Mouse (Mus musculus) lung, postnatal 25 days (tissue): ENCODE measurements around the gene Lrmda.

Source experiments
- DNase-seq: peaks from one replicate; pipeline ENCODE4 v3.0.0; 2022; ENCODE audit warnings: low spot score

Lrmda gene

DNA sequence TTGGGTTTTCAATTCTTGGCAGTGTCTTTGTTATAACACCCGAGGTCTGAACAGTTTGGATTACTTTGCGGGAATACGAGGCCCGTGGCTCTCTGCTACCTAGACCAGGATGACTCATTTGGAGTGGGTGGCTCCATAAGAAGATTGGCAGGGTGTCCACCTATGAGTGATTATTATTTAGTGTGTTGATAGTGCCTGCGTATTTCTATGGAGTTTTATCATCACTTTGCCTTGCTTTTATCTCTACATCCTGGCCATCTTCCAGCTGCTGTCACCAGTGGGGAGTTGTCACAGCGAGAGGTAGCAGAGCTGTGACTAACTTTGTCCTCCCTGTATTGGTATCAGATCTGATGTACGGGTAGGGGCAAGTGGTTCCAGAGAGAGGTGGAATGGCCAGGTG is 393.7 kb downstream of the Lrmda start:
- DNase-seq: no peak

DNA sequence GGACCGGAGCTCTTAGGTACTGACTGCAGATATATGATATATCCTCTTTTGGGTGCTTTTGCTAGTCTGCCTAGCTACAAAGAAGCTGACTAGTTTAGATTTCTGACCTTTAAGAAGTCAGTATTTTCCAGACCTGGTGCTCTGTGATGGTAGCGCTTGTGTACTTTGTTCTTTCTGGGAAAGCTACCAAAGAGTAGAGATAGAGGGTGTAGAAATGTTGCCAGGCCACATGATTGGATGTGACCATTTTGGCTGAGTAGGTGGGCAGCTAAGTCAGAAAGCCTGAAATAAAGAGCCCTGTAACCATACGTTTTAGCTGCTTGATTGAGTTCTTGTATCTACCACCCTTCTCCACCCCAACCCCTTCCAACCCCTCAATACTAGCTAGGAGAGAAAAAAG is 398.2 kb downstream of the Lrmda start:
- DNase-seq: no peak

DNA sequence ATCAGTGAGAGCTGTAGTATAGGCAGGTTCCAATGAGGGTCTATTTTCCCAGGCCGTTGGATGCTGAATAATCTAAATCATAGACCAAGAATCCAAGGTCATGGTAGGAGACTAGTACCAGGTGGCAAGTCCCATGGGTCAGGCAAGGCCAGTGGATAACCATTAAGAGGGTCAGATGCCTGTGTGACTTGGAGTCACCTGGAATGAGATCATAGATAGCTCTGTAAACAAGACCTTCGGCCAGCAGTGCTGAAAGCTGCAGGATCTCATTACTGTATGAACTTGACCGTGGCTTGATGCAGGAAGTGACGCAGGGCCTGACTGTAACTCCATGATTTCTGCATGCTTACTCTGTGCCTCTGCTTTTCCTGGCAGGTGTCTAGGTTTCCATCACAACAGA is 402.2 kb downstream of the Lrmda start:
- no peak for DNase-seq

DNA sequence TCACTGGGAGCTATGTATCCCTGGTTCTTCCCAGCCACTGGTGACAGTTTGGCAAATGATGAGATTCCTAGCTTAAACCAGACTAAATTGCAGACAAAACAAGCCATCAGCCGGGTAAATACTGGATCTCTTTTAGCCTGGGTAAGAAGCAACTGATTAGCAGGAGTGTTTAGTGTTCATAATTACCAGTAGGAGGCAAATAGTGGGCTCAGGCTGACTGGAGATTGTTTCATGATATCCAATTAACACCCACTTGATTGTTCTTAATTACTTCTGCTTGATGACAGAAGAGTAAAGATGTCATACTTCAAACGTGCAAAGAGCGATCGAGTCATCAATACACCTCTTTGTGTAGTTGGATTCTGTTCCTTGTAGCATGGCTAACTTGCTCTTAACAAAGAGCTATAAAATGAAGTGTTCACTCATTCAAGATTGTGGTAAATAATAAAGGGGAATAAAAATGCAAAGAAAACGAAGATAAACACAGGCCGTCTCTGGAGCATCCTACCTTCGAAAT is 405.6 kb downstream of the Lrmda start:
- no peak for DNase-seq

DNA sequence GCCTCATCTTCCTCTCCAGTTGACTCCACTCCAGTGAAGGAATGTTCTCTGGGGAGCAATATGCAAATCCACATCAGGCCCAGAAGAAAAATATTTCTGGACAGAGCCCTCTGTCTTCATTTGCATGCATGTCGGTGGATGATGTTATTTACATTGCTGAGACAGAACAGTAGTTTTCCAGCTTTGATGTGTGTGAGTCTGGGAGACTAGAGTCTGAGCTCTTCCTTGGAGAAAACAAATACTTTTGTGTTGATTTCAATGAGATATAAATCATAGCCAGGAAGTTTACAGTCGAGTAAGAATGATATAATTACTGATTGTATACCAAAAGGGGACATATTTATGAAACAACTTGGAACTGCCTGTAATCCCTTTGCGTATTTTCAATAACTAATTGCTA is 415.9 kb downstream of the Lrmda start:
- no peak for DNase-seq

DNA sequence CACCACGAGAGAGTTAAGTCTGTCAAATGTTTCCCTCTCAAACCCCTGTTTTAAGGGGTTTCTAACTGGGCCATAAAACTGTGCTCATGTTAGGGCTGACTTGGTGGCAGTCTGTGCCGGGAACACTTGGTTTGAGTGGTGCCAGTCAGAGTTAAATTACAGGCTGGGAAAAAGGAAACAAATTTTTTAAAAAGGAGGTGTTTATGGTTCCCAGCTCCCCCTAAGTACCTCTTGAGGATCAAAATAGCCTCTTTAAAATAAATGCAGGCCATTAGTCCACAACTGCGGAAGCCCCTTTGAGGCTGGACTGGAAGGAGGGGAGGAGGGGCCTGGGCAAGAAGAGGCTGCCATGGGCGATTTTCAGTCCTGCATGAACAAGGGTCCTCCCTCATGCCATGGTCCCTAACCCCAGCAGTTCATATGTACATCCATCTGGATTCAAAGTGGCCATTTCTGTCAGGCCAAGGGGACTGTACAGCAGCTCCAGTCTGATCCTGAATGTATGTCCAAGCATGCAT is 416.4 kb downstream of the Lrmda start:
- no peak for DNase-seq

DNA sequence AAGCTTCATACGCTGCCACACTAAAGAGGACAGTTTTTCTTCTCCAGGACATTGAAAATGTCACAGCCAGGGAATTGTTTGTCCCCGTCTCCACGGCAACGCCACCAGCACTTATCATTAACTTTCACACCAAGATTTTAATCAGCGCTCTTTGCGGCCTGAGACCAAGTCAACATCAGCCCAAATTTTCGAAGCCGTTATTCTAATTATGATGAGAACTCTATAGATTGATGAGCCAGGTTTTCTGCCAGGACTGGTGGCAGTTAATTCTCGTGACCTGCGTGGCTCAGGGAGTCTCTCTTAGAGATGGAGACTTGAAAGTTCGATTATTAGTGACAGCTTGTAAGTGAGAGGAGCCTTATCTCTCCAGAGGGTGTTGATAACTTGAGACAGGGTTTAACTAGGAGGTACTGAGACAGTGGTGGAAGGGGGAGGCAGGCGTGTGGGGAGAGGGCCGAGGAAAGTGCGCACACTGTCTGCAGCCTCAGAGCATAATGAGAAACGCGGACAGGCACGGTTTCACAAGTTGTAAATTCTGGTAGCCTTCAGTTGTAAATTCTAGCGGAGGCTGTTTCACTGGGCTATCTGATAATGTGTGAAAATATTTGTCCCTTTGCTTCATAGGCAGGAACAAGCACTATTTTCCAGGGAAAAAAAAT is 421.0 kb downstream of the Lrmda start:
- no peak for DNase-seq

DNA sequence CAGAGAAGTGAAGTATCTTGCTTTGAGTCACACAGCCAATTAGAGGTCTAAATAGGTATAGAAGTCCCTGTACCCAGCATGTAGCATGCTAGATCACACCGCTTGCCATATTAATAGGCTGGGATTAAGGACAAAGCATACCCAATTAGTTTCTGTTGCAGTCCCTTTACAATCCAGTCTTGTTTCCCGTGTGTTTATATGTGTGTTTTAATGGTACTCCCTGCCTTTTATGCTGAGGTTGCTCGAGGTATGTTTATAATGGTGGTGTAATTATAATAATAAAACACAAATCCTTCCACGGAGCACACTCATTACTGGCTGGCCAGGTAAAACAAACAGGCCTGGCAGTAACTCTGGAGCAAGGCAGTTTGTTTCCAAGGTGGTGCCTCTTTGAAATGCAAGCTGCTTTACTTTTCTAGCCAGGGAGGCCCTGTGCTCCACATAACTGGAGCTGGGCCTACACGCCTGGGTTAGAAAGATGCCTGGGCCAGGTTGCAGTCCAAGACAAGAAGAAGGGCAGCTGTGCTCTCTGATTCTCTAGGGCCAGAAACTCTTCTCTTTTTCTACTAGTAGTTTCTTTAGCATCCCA is 422.4 kb downstream of the Lrmda start:
- DNase-seq: no peak

DNA sequence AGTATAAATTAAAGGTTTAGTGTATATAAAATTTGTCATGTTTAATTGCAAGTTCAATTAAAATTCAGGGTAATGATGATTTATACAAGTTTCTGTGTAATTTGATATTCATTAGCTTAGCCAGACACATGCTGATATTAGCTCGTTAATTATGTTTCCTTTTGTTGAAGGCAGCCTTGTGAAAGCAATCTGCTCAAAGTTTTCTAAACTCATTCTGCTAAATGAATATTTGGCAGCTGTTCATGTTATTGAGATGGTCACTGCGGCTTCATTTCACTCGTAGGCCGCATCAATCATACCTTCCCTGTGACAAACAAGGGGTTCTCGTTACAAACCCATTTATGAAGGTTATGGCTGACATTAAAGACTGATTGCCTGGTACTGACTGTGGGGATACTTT is 423.2 kb downstream of the Lrmda start:
- DNase-seq: no peak

DNA sequence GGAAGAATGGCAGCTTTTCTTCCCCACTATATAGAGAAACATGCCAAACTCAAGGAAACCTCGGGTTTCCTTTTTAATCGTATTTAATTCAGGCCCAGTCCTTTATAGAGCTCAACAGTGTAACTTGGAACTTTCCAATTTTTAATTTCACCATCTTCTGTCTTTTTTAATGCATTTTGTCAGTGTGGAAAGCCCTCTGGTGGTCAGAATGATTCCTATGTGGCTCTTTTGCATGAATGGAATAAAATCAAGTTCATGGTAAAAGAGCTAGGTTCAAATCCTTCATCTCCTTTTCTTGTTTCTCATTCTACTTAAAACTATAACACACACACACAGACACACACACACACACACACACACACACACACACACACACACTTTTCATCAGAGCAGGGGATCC is 425.0 kb downstream of the Lrmda start:
- DNase-seq: no peak

DNA sequence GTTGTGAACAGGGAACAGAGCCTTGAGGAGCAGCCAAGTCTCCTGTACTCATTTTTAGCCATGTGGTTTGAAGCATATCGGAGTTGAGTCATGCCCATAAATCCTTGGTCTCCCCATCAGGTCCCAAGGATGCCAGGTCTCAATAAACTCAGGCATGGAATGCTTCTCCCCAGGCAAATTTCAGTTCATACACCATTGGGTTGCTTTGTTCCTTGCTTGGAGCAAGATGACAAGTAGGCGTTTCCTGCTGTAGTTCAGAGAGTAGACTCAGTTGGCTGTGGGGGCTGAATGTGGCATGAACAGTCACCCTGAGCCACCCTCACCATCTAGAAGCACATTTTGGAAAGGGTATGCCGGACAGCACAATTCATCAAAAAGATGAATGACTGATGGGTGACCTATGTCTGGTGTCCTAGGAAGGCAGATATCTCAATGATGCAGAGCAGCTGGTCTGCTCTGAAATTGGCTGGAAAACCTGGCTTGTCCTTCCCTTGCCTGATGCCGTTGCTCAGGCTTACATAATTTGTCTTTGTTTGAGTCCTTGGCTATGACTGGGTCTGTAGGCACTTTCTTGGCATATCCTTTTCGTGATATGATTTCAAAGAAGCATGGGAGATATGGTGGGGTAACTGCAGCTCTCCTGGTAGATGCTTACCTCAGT is 425.8 kb downstream of the Lrmda start:
- peak; percentile 31 for DNase-seq

DNA sequence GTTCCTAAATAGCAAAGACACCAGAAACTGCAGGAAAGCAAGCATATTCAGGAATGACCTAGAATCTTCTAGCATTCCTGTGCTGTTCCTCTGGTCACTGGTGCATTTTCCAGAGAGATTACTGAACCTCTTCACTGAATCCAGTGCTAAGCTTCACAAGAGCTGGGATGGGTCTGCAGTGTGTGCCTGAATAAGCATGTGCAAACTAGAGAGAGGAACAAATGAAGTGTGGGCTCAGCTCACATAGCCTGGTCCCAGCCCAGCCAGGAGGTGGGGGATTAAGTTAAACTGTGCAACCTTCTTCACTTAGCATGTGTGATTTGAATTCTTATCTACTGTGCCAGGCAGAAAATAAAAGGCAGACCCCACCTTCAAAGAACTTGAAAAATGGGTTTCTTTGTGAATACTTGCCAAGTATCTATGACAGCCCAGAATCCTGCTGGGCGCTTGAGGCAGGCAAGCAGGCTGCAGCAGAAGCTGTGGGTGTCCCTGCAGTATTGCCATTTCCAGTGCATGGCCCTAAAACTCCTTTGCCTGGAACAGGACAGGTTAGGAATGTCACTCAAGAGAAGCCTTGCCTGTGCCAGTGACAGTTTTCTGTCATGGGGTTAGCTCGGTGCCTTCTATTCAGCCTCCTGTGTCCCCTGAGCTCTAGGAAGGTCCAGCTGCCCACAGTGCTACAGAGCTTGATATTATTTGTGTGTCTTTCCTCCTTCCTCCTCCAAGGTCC is 426.5 kb downstream of the Lrmda start:
- DNase-seq: no peak

DNA sequence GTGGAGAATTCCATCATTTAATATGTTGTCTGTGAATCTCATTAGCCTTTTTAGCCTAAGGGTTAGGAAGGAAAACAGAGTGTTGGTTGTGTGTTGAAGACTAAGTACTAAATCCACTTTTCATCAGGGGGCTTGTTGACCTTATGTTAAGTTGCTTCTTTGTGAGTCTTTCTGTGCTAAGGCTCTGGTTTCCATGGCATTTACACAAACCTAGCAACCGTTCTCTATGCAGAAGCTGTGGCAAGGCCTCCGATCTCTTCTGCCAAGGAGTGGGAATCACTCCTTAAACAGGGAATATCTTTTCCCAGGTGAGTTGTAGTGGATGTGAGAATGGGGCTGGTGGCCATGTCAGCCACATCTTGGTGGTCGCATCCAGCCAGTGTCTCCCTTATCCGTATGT is 432.1 kb downstream of the Lrmda start:
- no peak for DNase-seq

DNA sequence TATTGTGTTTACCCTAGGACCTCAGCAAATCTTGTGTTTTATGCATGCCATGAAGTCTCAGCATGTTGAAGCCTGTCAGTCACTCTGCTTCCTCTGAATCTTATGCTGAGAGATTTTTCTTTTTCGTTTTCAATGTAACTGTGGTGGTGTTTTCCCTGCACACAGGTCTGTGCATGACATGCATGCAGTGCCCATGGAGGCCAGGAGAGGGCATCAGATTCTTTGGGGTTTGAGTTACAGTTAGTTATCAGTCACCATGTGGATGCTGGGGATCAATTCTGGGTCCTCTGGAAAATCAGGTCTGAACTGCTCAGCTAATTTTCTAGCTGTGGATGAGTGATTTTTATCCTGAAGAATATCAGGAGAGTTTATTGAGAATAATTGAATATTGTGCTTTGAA is 444.8 kb downstream of the Lrmda start:
- DNase-seq: no peak

DNA sequence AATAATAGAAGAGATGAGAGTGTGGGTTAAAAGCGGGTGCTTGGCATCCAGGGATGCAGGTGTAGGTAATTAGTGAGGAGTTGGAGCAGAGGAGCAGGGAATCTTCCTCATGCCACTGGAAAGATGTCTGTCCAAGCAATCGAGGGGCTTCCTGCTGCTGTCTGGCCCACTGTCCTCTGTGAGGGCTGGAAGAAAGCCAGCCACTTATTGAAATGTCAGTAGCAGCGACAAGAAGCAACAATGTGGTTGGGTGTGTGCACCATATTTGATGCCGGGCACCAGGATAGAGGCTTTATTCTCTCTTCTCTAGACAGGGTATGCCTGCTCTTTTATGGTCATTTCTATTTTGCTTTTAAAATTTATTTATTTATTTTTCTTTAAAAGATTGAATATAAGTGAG is 451.5 kb downstream of the Lrmda start:
- DNase-seq: no peak

DNA sequence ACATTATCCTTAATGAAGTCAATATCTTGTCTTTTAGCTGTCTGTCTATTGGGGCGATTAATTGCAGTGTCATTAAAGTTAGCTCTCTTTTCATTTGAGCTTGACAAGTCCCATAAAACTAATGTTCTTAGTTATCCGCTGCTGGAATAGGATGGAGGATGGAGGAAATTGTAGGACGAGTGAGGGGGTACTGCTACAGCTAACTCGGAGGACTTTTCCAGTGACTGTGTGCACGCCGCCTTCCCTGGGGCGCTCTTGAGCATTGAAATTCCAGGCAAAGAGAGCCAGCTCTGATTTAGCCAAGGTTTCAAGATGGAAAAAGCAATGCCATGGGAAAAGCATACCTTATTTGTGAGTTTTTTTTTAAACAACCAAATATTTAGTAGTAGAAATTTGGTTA is 453.9 kb downstream of the Lrmda start:
- no peak for DNase-seq

DNA sequence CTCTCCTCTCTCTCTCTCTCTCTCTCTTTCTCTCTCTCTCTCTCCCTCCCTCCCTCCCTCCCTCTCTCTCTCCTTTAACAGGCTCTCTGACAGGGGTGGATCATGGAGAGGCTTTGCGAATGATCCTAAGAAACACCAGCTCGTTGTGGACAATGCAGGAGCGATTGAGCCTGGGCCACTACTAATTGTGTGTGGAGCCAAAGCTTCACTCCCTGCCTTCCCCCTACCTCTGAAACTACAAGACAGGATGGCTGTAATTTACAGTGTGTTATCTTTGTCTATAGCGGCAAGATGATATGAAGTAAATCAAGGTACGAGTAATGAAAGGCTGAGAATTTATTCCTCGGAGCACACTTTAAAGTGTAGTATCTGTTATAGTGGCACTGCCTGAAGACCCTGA is 454.5 kb downstream of the Lrmda start:
- DNase-seq: no peak

DNA sequence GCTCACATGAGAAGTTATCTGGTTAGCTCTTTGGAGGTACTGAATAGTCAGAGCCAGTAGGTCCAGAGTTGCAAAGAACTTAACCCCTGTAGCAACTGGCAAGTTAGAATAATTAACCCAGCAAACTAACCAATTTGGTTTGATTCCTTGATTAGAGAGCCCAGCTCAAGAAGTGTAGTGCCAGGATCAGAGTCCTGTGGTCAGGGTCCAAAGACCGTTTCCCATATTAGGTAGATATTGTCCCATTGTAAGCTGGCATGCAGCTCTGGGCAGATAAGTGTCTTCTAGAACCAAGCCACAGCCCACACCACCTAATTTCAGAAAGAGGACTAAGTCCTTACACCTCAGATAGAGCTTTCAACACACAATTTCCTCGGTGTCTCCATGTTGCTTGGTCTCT is 473.8 kb downstream of the Lrmda start:
- no peak for DNase-seq

DNA sequence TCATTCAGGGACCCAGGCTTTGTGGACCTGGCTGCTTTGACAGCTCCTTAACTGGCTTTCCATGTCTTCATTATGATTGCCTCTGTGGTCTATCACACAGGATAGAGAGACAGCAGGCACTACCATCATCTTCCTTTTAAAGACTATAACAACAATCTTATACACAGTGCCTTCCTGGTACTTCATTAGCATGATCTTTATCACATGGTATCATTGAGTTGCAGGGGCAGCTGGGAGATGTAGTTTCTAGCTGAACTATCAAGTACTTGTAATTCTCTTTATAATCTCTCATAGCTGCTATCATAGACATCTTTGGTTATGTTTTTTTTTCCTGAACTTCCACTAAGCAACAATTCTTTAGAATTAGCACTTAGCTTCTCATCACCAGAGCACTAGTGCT is 474.8 kb downstream of the Lrmda start:
- no peak for DNase-seq

DNA sequence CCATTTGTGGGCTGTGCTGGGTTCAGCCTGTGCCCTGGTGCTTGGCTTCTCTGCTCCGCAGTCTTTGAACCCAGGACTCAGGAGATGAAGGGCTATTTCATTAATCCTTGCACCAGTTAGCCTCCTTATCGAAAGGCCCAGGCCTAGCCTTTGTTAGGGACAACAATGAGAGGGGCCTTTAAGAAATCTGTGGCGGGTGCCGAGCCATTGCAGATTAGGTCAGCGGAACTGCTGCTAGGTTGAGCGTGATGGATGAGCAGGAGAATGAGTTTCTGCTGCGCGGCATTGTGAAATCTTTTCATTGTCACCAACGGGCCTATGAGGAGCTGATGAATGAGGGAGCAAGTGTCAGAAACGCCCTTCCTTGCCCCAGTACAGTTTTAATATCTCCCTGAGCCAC is 475.4 kb downstream of the Lrmda start:
- no peak for DNase-seq

DNA sequence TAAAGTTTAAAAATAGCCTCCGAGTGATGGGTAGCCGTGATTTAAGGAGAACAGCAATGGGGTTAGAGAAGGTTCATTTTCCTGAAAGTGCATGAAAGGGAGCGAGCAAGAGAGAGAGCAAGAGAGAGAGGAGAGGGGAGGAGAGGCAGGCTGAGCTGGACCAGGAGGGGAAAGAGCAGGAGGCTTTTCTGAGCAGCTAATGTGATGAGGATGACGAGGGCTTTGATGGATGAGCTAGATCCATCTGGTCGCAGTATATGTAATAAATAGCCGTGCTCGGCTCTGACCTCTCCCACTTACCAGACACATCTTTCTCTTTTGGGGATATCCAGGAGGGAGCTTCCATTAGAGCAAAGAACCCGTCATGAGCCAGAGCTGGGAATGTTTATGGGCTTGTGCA is 475.8 kb downstream of the Lrmda start:
- DNase-seq: no peak

DNA sequence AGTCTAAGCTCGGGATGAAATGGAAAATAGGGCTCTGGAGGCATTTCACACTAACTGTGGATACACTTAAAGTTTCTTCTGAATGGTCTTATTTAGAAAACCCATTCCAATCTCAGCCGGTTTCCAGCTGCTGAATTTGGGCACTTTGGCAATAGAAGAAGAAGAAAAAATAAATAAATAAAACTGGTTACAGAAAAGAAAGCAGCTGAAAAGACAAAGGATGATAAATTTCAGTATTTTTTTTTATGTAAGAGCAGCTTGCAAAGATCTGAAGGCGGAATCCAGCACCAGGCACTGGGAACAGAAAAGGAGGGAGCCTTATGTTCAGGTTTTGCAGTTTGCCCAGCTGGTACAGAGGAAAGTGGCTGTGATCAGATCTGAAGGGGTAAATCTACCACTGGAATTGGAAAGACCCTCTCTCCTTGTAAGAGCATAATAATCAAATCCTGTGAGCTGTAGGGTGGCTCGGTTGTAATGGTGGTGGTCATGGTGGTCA is 478.2 kb downstream of the Lrmda start:
- DNase-seq: no peak
